Mouse (Mus musculus) hindlimb bud, embryonic 11.5 days (tissue): ENCODE results near the gene Ripor3.
"Not testable (repeated sequence)": the region's sequence is repeated elsewhere in the genome, so short reads cannot be mapped to it uniquely, and the experiment has no call there.

Experiments used
- DNase-seq: peaks from one replicate; pipeline ENCODE4 v3.0.0-alpha.2; 2012; ENCODE audit warnings: low read depth, low spot score; ENCODE audit errors: extremely low spot score

Gene Ripor3

DNA sequence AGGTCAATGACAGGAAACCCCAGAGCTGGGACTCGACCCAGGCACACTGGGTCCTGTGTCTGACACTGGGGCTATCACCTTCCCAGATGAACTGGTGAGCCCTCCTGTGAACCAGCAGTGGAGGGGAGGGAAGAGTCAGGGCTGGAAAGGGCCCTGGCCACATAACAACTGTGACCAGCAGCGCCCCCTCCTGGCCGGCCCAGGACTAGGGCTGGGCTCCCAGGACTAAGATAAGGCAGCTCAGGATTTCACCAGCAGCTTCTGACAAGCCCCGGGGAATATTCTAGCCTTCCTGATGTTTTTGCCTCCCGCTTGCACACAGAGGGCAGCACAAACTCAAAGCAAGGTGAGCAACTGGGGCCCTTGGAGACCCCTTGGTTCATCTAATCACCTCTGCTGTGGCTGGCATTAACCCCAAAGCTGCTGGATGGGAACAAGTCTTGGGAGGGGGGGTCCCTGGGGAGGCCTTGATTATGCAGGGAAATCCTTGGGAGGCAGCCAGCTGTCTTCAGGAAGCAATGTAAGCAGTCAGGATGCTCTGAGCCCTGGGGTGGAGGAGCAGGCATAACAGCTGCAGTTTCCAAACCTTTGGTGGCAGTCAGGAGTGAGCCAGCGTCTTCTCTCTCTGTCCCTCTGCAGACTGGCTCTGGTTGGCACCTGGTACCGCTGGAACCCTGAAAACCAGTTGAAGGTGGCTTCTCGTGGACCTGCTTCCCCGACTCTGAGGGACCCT lies at the start of gene Ripor3:
Gene Ripor3 (minus strand): TSS at position 683 of the 733 bp plus-strand sequence.
- no peak for DNase-seq

- DNase-seq, result no peak
Measured at GRCm38 (mm10) chr2:168059200-168059790, 48.9 kb upstream of the Ripor3 start.

GRCm38 (mm10) chr2:168058488-168059199 lies 48.2 kb upstream of the Ripor3 start:
- DNase-seq, result no peak

- DNase-seq, result not testable (repeated sequence)
Measured at GRCm38 (mm10) chr2:168057876-168058275, 47.5 kb upstream of the Ripor3 start.

DNA sequence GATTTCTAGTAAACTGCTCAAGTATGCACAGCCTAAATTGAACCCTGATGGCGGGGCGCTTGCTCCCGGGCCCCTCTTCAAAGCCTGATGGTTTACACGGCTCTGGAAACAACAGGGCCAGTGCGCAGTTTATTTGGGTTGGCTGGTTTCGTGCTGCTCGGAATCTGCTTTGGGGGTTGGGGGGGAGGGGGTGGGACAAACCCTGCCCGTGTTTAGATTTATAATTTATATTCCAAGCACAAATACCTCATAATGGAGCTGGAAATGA lies 46.2 kb upstream of the Ripor3 start:
- DNase-seq, result no peak

GRCm38 (mm10) chr2:168055910-168056665 lies 45.7 kb upstream of the Ripor3 start:
- no peak for DNase-seq

GRCm38 (mm10) chr2:168054142-168054541 lies 43.7 kb upstream of the Ripor3 start:
- no peak for DNase-seq

- DNase-seq, result no peak
Measured at GRCm38 (mm10) chr2:168052689-168053088, 42.3 kb upstream of the Ripor3 start.

GRCm38 (mm10) chr2:168052156-168052555 lies 41.7 kb upstream of the Ripor3 start:
- no peak for DNase-seq

- DNase-seq, result no peak
Measured at GRCm38 (mm10) chr2:168050000-168050942, 39.9 kb upstream of the Ripor3 start.

DNA sequence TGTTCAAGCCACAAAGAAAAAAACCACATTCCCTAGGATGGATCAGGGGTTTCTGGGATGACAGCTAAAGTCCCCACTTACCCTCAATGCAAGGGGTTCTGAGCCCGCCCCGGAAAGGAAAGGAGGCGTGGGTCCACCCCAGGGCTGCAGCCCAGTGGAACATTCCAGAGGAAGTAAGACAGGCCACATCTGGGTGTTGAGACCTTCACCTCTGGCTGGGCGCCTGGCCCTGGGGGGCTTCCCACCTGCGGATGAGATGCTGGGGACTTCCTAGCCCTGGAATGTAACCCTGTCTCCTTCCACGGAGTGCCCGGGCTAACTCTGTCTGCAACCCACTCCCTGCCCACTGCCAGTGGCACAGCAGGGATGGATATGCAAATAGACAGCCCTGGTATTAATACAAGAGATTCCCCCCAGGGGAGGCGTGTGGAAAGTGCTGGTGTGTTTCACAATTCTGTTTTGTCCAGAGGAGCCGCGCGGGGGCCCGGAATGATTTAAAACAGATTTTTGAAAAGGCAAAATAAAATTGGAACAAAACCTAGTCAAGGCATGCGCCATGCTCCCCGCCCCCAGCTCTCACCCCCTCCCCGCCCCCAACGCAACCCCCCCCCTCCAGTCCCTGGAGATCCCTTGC lies 38.7 kb upstream of the Ripor3 start:
- no peak for DNase-seq

GRCm38 (mm10) chr2:168046467-168046866 lies 36.0 kb upstream of the Ripor3 start:
- DNase-seq, result no peak

GRCm38 (mm10) chr2:168045771-168046170 lies 35.4 kb upstream of the Ripor3 start:
- DNase-seq, result no peak

DNA sequence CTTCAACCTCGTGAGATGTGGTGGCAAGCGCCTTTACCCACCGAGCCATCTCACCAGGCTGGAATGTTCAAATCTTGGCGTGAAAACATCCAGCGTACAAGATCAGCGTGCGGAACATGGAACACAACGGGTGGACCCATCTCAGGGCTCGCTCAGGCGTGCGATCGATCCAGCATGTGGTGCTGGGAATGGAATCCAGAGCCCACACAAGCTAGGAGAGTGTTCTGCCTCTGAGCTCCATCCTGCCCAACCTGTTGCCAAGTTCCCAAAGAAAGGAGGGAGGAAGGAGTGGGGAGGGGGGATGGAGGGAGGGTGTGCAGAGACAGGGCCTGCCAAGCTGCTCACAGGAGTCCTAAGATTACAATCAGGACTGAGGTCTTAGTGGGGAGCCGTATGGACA lies 34.9 kb upstream of the Ripor3 start:
- DNase-seq, result no peak

DNA sequence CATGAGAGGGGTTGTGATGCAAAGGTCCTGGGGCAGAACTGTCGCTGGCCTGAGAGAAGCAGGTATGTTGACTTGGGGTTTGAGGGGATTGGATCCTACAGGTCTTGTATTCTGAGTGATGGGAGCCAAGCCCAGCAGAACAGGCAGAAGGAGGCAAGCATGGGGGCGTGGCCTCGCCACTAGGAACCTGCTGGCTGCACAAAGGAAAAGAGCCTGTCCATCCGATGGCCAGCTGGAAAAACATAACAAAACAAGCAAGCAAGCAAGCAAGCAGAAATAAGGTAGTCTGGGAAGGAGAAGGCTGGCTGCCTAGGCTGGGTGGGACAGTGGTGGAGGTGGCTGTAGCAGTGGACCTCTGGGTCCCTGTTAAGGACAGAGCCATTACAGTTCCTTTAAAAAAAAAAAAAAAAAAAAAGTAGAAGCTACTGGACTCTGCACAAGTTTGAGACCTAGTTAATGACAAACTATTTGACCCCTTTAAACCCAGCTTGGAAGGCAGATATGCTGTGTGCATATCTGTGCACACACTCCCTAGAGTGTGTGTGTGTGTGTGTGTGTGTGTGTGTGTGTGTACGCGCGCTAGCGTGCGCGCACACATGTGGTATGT lies 34.4 kb upstream of the Ripor3 start:
- no peak for DNase-seq

- DNase-seq, result no peak
Measured at GRCm38 (mm10) chr2:168042019-168042418, 31.6 kb upstream of the Ripor3 start.

GRCm38 (mm10) chr2:168040751-168041150 lies 30.3 kb upstream of the Ripor3 start:
- DNase-seq, result no peak

DNA sequence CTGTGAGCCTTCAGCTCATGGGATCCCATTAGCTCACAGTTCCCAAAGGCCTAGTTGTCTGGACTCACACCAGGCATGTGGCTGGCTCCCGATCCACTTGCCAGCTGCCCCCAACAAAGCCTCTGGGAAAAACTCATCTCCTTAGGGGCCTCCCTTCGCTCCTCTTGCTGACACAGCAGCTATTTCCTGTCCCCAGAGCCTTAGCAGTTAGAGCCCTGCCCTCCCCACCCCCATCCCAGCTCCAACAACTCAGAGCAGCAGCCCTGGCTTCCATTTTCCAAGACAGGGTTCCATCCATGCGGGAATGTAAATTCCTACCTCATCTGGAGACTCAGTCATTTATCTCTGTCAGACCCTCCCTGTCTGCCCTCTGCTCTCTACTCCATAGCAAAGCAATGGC lies 26.6 kb upstream of the Ripor3 start:
- DNase-seq, result no peak

DNA sequence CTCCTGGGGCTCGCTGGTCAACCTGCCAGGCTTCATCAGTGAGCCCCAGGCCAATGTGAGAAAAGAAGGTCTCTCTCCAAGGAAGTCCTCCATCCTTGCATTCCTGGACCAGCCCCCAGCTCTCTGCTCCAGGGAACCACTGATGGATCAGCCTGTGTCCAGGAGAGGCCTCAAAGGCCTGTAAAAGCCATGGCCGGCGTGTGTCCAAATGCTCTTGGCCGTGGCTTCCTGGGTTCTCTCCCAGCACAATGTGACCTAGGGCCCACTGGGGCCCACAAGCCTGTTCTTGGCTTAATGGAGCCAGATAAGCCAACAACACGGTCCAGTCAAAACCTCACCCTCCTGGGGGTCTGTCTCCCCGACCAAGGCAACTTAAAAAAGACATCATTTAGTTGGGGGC lies 25.5 kb upstream of the Ripor3 start:
- DNase-seq, result no peak

DNA sequence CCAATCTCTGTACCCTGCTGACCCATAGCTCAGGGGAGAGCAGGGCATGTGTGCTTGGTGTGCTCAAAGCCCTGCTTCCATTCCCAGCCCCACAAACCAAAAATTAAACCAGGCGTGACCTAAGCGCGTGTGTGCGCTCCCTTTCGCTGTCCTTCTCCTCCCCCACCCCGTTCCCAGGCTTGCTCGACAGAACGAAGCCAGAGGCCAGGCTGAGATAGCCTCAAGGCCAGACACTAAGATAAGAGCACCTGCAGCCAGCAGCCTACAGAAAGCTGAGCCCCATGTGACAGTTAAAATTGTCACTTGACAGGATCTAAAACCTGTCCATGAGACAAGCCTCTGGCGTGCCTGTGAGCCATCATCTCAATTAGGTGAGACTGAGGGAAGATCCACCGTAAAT lies 23.5 kb upstream of the Ripor3 start:
- DNase-seq, result no peak
